Mouse (Mus musculus): ENCODE results near the gene Uhrf1bp1l.

Uhrf1bp1l gene

GRCm38 (mm10) chr10:89855251-89855875 lies 110.6 kb downstream of the Uhrf1bp1l start:
- DNase-seq = peak in 1 of 2 experiments; percentile 20

GRCm38 (mm10) chr10:89856286-89856685 lies 111.5 kb downstream of the Uhrf1bp1l start:
- DNase-seq = peak; percentile 62 to 81

- DNase-seq = no peak
Observed at GRCm38 (mm10) chr10:89868211-89868610, 123.4 kb downstream of the Uhrf1bp1l start.

- no peak for DNase-seq
Observed at GRCm38 (mm10) chr10:89868836-89869235, 124.0 kb downstream of the Uhrf1bp1l start.

All from cerebellum, postnatal 25 days (tissue).